Mouse (Mus musculus): ENCODE results near the gene Bmp4. TPM values are rescaled to one million over a fixed set of nuclear protein-coding genes. Genes with fewer than 3 reads are reported as not detected.

Gene Bmp4
- total RNA-seq, 2 experiments from 2014 or later, result 12.1 to 18.5 TPM

DNA sequence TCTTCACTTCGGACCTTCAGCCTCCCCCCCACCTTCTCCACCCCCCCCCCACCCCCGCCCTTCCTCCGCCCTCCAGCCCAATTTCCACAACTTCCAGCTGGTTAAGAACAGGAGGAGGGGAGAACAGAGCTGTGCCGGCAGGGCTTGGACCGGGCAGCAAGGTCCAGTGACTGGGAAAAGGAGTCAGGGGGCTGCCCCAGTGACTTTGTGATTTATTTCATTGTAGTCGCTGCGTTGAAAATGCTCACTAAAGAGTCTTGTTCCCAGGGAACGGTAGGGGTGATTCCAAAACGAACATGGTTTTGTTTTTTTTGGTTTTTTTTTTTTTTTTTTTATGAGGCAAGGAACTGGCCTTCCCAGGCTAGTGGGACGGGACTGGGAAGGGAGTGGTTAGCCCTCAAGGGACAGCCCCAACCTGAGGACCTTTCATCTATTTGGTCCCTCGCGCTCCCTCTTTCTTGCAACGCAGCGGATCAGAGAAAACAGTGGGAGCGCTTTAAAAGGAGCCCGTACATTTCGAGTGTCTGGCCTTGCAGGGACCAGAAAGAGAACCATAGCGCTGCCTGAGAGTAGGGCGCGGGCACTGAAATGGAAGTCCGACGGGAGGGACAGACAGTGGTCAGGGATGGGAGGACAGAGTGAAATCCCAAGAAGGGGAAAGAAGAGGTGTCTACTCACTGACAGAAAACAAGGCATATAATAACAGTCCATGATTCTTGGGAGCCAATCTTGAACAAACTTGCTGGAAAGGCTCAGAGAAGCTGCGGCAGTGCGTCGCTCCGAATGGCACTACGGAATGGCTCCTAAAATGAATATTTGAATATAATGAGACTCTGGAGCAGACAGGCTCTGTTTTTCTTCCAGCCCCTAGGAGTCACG, 3.8 kb downstream of the Bmp4 start:
- DNase-seq, result peak in 1 of 2 experiments; percentile 25

DNA sequence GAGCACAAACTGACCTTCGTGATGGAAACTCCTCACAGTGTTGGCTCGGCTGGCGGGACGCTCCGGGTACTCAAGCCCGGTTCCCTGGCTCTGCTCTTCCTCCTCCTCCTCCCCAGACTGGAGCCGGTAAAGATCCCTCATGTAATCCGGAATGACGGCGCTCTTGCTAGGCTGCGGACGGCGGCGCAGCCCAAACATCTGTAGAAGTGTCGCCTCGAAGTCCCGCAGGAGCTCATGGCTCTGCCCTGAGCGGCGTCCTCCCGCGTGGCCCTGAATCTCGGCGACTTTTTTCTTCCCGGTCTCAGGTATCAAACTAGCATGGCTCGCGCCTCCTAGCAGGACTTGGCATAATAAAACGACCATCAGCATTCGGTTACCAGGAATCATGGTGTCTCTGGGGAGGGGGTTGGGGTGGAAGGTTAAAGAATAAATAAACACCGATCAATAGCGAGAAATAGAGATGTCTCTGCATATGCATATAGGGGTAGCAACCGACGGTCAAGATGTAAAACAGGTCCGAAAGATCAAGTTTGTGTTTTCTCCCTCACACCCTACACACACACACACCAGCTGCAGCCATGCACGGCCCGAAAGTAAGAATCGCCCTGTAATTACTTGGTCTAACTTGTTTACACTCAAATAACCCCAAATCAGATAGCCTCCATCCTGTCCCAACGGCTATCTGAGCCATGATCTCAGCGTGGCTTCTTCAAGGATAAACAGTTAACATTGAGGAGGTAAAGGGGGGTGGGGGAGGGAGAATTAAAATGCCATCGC, 4.6 kb downstream of the Bmp4 start:
- peak in 1 of 2 experiments; percentile 27 for DNase-seq

DNA sequence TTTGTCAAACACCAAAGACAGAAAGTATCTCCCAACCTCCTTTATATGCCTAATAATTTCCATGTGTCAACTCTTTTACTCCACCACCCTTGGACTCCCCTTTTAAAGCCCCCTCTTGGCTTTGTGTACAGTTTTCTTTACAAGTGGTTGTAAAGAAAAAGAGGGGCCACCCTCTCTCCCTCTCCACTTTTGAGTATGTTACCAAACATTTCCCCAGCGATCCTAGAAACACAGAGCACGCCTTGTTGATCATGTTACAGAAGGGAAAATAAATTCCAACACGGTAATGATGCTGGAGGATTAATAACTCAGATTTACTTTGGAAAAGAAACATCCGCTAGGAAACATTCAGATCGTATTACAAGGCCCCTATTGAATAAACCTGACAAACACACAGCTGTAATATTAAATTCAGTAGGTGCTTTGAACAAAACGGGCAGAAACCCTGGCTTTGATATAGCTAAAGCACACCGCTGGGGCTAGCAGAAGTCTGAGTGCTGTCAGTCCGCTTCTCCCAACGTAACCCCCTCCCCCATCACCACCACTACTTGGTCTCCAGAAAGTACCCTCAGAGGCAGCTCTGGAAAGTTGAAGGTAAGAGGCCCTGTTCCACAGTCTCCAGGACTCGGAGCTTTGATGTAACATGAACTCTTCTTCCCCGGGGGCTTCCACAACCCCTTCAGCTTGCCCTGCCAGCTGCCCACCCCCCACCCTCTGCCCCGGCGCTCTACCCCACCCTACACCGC, 5.3 kb downstream of the Bmp4 start:
- no peak for DNase-seq

DNA sequence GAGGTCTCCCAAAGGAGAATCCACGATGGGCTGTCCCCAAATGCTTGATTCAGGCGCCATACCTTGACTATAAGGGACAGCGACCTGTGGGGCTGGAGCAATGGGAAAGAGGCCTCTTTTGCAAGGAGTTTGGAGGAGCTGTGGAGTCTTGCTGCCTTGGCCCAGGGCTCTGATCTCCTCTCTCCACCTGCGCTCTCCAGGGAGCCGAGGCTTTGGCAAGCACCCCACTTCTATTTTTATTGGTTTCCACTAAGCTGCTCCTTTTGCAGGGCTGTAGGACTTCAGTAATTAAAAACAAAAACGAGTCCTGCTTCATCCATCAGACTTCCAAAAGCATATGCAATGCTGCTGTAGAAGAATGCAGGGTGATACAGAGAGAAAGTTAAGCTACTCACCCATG, 9.0 kb downstream of the Bmp4 start:
- DNase-seq, result peak in 1 of 2 experiments; percentile 36

DNA sequence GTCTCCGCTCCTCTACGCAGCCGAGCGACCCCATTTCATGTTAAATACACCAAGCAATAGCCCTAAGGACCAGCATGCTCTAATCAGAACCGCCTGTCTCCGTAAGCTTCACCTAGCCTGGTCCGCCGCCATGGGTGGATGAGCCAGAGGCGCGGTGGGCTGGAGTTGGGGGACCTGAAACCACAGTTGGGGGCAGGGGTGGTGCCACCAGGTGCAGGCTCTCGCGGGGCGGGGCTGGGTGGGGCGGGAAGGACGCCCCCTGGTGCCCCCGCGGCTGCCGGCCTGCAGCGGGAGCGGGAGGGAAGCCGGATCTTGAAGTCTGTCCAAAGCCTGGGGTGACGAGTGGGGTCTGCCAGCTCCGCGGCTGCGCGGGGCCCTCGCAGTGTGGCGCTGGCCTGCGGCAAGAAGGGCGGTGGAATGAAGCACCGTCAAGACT, 10.2 kb downstream of the Bmp4 start:
- DNase-seq, result no peak

DNA sequence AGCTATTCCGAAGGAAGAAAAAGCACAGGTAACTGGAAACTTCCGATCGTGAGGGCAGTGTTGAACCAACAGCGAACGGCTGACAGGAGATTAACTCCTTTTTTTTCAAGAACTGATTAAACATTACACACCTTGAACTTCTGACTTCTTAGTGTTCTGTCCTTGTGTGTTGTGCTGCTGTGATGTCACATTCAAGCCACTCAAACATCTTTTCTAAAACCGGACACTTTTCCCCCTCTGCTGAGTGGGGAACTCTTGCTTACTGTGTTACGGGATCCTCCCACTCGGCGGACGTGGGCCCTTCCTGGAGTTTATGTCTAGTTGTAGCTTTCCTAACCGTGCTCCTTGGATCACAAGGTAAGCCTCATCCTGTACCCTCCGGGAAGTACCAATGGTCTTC, 11.2 kb downstream of the Bmp4 start, which contains the start of gene Gm15217:
Gene Gm15217 (plus strand): TSS at position 130 of the 400 bp plus-strand sequence.
- no peak for DNase-seq

DNA sequence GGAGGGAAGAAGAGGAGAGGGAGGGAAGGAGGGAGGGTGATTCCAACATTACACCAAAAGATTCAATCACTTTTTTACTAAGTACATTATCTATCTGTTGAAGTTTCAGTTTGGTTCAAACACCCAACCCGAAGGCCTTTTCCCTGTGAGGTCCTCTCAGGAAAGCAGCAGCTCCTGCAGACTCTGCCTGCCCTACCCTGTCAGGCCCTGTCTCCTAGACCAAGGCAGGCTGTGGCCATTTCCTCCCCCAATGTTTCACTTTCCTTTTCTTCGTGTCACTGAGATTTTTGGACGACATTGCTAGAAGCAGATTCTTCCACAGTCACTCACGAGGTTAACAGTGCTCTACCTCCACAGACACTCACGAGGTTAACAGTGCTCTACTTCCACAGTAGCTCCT, 14.7 kb downstream of the Bmp4 start:
- DNase-seq, result no peak

DNA sequence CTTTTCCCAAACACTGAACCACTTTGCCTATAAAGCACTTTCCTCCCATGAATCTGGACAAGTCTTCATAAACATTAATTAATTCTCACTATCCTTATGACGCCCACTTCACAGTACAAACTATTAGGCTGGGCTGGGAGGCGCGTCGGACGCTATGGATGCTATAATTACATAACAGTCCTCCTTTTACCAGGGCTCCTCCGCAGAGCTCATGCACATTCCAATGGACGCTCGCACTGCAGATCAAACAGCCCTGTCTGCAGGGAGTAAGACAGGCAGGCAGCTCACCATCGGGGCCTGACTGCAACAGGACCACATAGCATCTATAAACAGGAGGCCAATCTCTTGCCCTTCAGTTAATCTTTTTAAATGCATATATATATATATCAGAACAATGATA, 18.0 kb downstream of the Bmp4 start:
- no peak for DNase-seq

DNA sequence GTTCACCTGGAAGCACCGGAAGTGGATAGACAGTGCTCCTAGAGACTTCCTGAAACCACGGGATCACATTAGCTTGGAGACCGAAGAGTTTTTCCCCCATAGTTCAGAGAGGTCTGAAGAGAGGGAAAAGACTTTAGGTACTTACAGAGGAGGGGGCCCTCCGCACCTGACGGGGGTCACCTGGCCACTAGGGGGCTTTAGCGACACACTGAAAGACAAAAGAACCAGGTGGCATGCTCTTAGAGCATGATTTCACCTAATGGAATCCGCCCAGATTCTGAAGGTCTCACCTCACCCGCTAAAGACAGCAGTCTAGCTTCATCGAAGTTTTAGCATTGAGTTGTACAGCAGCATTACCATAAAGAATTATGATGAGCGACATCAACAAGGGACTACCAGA, 27.3 kb downstream of the Bmp4 start:
- DNase-seq, result no peak

DNA sequence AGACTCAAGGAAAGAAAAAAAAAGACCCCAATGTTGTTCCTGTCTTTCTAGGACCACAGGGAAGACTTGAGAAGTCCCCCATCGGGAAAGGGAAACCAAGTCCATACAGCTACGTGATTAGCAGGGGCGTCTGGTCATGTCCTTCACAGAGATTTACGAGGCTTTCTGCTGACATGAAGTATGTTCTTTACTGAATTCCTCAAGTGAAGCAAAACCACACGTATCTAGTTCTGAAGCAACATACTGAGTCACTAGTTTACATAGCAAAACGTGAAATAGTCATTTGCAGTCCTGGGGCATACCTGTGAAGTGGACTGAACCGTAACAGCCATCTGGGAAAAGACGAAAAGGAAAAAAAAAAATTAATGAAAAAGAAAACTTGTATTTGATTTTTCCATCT, 32.8 kb downstream of the Bmp4 start:
- no peak for DNase-seq

DNA sequence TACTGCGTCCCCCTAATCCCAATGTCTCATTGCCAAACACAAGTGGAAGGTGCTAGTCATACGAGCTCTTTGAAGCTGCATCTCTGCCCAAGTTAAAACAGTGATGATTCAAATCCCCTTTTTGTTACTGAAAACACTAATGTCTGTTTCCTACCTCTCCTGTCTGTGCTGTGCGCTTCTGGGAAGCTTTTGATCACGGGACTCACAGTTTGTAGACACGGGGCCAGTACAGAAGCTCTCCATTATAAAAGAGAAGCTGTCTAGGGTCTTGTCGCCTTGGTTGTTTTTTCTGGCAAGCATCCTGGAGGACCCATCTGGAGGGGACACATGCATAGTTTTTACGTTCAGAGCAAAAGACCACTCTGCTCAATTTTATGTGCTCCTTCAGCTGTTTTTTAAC, 33.2 kb downstream of the Bmp4 start:
- DNase-seq, result no peak

DNA sequence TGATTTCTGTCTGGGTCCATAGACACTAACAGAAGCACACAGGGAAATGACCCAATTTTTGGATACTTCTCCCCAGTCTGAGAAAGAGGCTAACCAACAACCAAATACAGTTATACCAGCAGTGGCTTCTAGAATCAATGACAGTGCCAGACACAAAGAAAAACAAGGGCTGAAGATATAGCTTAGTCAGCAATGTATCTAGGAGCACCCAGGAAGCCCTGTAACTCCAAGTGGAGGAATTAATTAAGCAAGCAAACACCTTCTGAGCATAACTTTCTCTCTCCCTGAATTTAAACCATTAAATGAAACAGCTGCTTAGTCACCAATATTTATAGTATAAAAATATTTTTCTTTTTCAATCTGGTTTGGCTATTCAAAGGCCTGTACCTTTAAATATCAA, 45.7 kb downstream of the Bmp4 start:
- DNase-seq, result no peak

DNA sequence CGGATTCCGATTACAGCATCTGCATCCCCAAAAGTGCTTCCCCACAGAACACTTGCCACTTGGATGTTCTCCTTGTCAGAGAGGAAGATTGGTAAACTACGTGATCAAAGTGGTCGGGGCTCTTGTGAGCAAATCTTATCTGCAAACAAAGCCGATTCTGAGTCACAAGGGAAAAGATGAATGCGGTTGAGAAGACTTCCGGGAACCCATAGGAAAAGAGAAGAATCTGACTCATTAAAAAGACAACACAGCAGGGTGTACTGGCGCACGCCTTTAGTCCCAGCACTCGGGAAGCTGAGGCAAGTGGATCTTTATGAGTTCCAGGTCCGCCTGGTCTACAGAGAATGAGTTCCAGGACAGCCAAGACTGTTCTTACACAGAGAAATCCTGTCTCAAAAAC, 51.7 kb downstream of the Bmp4 start:
- no peak for DNase-seq

Other genes with a start within 250 kb of the Bmp4 start
- gene Gm15217, start 11.3 kb downstream of the Bmp4 start, total RNA-seq (2021), result not detected

Data from adrenal gland, postnatal 36 days (tissue).